Mouse (Mus musculus) testis, adult 2 months (tissue): ENCODE measurements around the gene S100a6.
A peak's percentile ranks its signal among the peaks of the same experiment; 100 is the strongest.

Experiments
- CTCF ChIP-seq: fragments of 200-500 bp; IDR thresholded peaks from 2 replicates; pipeline ENCODE4 v1.5.1; 2012; ENCODE audit warnings: low read depth, mild to moderate bottlenecking, inconsistent platforms, low read length, moderate library complexity; ENCODE audit not compliant: control insufficient read depth, insufficient read depth, insufficient replicate concordance
- POLR2A ChIP-seq: fragments of 200-500 bp; IDR thresholded peaks from 2 replicates; pipeline ENCODE4 v1.6.1; 2012; ENCODE audit warnings: low read depth, mild to moderate bottlenecking, inconsistent platforms, low read length, moderate library complexity; ENCODE audit not compliant: control insufficient read depth

- TF ChIP-seq POLR2A (no peak), CTCF (peak; percentile 37; the same call in 1 of the 2 replicates)
Measured at GRCm38 (mm10) chr3:90627807-90628206, 15.1 kb downstream of the S100a6 start.
